Mouse (Mus musculus): Measurements from ENCODE around the gene Hmox1.

Gene Hmox1

DNA sequence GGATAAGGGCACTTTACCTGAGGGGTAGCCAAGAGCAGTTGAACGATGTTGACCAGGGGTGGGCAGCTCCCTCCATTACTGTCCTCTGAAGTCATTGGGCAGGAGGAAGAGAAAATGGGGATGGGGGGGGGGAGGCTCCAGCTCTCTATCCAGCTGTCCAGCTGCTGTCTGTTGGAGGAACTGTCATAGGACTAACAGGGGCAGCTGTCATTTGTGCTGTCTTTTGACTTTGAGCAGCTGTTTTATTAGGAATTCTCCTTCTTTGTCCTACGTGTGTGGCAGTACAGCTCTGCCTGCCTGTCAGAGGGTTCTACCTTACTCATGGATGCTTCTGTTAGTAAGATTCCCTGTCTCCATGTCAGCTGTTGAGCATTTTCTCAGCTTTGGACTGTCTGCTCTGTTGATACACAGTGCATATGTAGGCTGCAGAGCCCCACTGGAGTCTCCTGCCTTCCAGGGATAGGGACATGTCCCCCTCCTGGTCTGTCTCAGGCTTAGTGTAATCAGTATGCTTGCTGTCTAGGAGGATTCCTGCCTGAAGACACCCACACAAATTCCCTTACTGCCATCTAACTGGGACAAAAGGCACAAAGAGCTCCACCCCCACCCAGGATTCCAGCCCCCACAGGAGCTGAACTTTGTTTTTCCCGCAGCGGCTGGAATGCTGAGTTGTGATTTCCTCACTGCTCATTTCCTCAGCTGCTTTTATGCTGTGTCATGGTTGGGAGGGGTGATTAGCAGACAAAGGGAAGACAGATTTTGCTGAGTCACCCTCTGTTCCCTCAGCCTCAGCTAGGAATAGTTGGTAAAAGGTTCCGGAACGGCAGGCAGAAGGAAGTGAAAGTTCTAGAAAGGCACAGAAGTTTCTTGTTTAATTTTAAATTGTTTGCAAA is 4.2 kb upstream of the Hmox1 start:
- peak; percentile 64 for DNase-seq (ENCODE audit: low spot score)

- DNase-seq (ENCODE audit: low spot score): no peak
Measured at GRCm38 (mm10) chr8:75090781-75091365, 2.5 kb upstream of the Hmox1 start.

GRCm38 (mm10) chr8:75102956-75103355 is 9.5 kb downstream of the Hmox1 start:
- no peak for DNase-seq (ENCODE audit: low spot score)

GRCm38 (mm10) chr8:75103376-75103878 is 10.0 kb downstream of the Hmox1 start:
- DNase-seq (ENCODE audit: low spot score): no peak

GRCm38 (mm10) chr8:75108527-75109235 is 15.3 kb downstream of the Hmox1 start:
- DNase-seq (ENCODE audit: low spot score): peak; percentile 67

DNA sequence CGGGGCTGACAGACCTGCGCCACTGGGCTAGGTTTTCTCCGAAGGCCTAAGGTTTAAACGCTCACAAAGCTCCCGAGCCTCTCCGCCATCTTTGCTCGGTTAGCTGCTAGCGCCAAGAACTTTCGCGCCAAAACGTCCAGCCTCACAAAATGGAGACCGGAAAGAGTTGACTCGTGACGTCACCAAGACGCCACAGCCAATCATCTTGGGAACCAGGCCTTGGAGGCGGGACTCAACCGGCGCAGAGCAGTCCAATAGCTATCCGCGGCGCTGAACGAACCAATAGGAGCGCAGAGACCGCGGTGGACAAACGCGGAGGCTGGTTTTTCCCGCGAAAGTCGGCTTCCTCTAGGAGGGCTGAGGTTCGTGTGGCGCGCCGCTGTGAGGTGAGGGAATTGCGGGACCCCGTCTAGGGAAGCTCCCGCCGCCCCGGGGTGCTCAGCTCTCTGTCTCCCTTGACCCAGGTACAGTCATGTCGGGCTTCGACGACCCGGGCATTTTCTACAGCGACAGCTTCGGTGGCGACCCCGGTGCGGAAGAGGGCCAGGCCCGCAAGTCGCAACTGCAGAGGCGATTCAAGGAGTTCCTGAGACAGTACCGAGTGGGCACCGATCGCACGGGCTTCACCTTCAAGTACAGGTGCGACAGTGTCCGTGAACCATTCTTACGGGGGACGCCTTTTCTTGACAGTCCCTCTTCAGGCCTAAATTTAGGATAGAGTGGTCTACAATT is 16.0 kb downstream of the Hmox1 start, which contains the start of gene Mcm5:
Gene Mcm5 (plus strand): TSS at position 334 of the 732 bp plus-strand sequence.
- peak; percentile 99 for DNase-seq (ENCODE audit: low spot score)

- DNase-seq (ENCODE audit: low spot score): no peak
Measured at GRCm38 (mm10) chr8:75110093-75110492, 16.7 kb downstream of the Hmox1 start.

- no peak for DNase-seq (ENCODE audit: low spot score)
Measured at GRCm38 (mm10) chr8:75118505-75118904, 25.1 kb downstream of the Hmox1 start.

- no peak for DNase-seq (ENCODE audit: low spot score)
Measured at GRCm38 (mm10) chr8:75119287-75119686, 25.9 kb downstream of the Hmox1 start.

DNA sequence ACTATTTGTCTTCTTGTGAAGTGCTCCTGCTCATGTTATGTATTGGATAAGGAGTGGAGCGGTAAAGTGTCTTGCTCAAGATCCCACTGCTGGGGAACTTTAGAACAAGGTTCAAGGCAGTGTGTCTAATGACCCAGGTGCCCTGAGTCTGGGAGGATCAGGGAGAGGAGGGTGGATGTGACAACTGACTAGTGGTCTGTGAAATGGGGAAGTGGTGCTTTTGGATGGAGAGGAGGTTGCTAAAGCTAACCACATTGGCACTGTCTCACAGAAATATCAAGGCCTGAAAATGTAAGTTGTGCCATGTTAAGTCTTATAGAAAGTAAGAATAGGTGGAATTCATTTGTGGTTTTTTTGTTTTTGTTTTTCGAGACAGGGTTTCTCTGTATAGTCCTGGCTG is 26.3 kb downstream of the Hmox1 start:
- no peak for DNase-seq (ENCODE audit: low spot score)

- no peak for DNase-seq (ENCODE audit: low spot score)
Measured at GRCm38 (mm10) chr8:75127406-75127805, 34.0 kb downstream of the Hmox1 start.

GRCm38 (mm10) chr8:75132485-75132884 is 39.1 kb downstream of the Hmox1 start:
- DNase-seq (ENCODE audit: low spot score): peak; percentile 36

GRCm38 (mm10) chr8:75133399-75133798 is 40.0 kb downstream of the Hmox1 start:
- DNase-seq (ENCODE audit: low spot score): no peak

DNA sequence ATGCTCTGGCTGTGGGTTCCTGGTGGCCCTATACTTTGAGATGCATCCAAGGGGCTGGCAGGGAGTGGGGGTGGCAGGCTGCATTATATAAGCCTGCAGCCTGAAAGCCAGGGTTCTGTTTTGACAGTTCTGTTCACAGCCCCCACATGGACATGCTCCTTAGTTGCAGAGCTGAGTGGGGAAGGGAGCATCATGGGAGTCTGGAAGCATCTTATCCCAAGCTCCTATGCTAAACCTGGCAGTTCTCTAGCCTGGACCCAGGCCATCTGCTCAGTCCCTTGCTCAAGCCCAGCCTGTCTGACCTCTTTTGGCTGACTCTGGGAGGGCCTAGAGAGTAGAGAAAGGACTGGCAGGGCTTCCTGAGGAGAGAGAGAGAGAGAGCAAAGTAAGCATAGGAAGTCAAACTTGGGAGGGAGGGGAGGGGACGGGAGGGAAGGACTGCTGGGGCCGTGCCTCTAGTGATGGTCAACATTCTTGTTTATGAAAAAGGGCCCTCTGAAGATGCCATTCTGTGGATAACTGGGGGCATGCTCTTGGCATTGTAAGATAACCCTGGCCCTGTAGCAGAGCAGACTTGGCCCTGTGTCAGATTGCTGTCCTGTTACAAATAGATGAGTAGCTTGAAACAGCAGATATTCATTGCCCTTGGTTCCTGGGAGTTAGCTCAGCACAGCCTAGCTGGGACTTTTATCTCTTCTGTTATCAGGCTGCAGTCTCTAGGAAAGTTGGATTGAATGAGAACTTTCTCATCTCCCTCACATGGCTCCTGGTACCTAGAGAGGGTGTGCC is 41.4 kb downstream of the Hmox1 start:
- peak; percentile 33 for DNase-seq (ENCODE audit: low spot score)

DNA sequence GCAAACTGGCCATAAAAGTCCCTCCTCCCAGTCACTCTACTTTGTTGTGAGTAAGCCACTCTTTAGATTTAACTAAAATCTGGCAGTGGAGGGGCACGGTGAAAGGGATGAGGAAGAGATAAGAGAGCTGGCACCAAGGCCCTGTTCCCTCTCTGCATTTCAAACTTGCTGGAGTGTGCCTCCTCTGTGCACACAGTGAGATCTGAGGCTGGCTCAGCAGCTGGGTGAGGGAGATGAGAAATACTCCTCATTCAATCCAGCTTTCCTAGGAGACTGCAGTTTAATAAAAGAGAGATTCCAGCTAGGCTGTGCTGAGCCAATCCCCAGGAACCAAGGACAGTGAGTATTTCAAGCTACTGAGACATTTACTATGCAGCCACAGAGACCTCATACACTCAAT is 42.3 kb downstream of the Hmox1 start:
- DNase-seq (ENCODE audit: low spot score): no peak

GRCm38 (mm10) chr8:75136256-75136655 is 42.8 kb downstream of the Hmox1 start:
- no peak for DNase-seq (ENCODE audit: low spot score)

GRCm38 (mm10) chr8:75137536-75137935 is 44.1 kb downstream of the Hmox1 start:
- DNase-seq (ENCODE audit: low spot score): no peak

Measured in ovary, postnatal 14 days (tissue).